Mouse (Mus musculus) liver, adult 2 months (tissue): ENCODE results near the gene Kif5c. TPM values are rescaled to one million over a fixed set of nuclear protein-coding genes. Genes with fewer than 3 reads are reported as not detected.

Experiments
- DNase-seq: peaks from one replicate; pipeline ENCODE4 v3.0.0-alpha.2; 2011; ENCODE audit warnings: low read depth, low spot score; ENCODE audit errors: extremely low read depth
- H3K27ac ChIP-seq: fragments of 200-500 bp; replicated peaks from 2 replicates; pipeline ENCODE4 v1.5.1; 2012; ENCODE audit warnings: low read depth, mild to moderate bottlenecking, control low read depth, inconsistent platforms, low read length; ENCODE audit not compliant: insufficient read depth
- H3K27me3 ChIP-seq: fragments of 200-500 bp; 2 replicates; pipeline ENCODE4 v1.6.1; 2012; ENCODE audit warnings: mild to moderate bottlenecking, moderate library complexity, low read length, inconsistent platforms; ENCODE audit not compliant: control insufficient read depth, insufficient read depth
- H3K36me3 ChIP-seq: fragments of 200-500 bp; 2 replicates; pipeline ENCODE4 v1.6.1; 2012; ENCODE audit warnings: low read length, inconsistent platforms; ENCODE audit not compliant: control insufficient read depth, insufficient read depth
- H3K4me1 ChIP-seq: fragments of 200-500 bp; 2 replicates; pipeline ENCODE4 v1.6.1; 2011; ENCODE audit warnings: low read length; ENCODE audit not compliant: control insufficient read depth, insufficient read depth
- H3K4me3 ChIP-seq: fragments of 200-500 bp; 2 replicates; pipeline ENCODE4 v1.5.1; 2011; ENCODE audit warnings: low read depth, mild to moderate bottlenecking, control low read depth, low read length, moderate library complexity; ENCODE audit not compliant: insufficient read depth
- H3K79me2 ChIP-seq: fragments of 200-500 bp; 2 replicates; pipeline ENCODE4 v1.6.1; 2012; ENCODE audit warnings: inconsistent platforms, mild to moderate bottlenecking, low read length, moderate library complexity; ENCODE audit not compliant: control insufficient read depth, insufficient read depth
- H3K9ac ChIP-seq: fragments of 200-500 bp; 2 replicates; pipeline ENCODE4 v1.6.1; 2012; ENCODE audit warnings: low read depth, mild to moderate bottlenecking, control low read depth, inconsistent platforms, low read length
- CTCF ChIP-seq: fragments of 200-500 bp; IDR thresholded peaks from 2 replicates; pipeline ENCODE4 v1.5.1; 2011; ENCODE audit warnings: low read depth, low read length, control low read depth
- POLR2A ChIP-seq: fragments of 200-500 bp; IDR thresholded peaks from 2 replicates; pipeline ENCODE4 v1.6.1; 2011; ENCODE audit warnings: low read length, control low read depth; ENCODE audit not compliant: insufficient read depth; ENCODE audit errors: extremely low read depth
- WGBS: fragments of 180-500 bp; shearing (Covaris S2); methylation state at CpG from one replicate; pipeline ENCODE4 v1.1.7; 2018; 5-methylcytosine and 5-hydroxymethylcytosine counted together
- polyA plus RNA-seq: library from polyadenylated mRNA; depleted of rRNA; stranded (reverse); fragments of >200 nt; gene quantifications from 2 replicates; pipeline ENCODE4 v1.2.3, GENCODE M21; 2012
- total RNA-seq: library from RNA; depleted of rRNA; stranded (reverse); fragments of >200 nt; gene quantifications from 2 replicates; pipeline ENCODE4 v1.2.3, GENCODE M21; 2014

Kif5c gene
- total and polyA plus RNA-seq, 2 experiments = under 0.01 TPM; not detected in 1

- no peak for DNase-seq
- Histone ChIP-seq H3K27me3 (no peaks in the 10 kb centered on the region), H3K4me1 (no peaks in the 10 kb centered on the region), H3K36me3 (no peaks in the 10 kb centered on the region), H3K27ac (no peak overlapping the region), H3K79me2 (no peaks in the 10 kb centered on the region), H3K4me3 (no peak overlapping the region), H3K9ac (no peak overlapping the region)
- TF ChIP-seq POLR2A = no peak
- TF ChIP-seq CTCF = no peak
- 91% methylated on average over 12 of the region's 12 CpGs for WGBS
These were observed 10.1 kb downstream of the Kif5c start for GRCm38 (mm10) chr2:49629181-49629580.

- no peak overlapping the region for H3K4me3 ChIP-seq
- H3K27me3 ChIP-seq = no peaks in the 10 kb centered on the region
- no peaks in the 10 kb centered on the region for H3K79me2 ChIP-seq
- WGBS = 67% methylated on average over 6 of the region's 6 CpGs
- no peaks in the 10 kb centered on the region for H3K36me3 ChIP-seq
- DNase-seq = no peak
- H3K9ac ChIP-seq = no peak overlapping the region
- H3K4me1 ChIP-seq = no peaks in the 10 kb centered on the region
- H3K27ac ChIP-seq = no peak overlapping the region
- TF ChIP-seq CTCF (no peak), POLR2A (no peak)
These were observed 11.5 kb downstream of the Kif5c start for GRCm38 (mm10) chr2:49630636-49631035.

- 85% methylated on average over 9 of the region's 9 CpGs for WGBS
- Histone ChIP-seq H3K36me3 (no peaks in the 10 kb centered on the region), H3K9ac (no peak overlapping the region), H3K27me3 (no peaks in the 10 kb centered on the region), H3K79me2 (no peaks in the 10 kb centered on the region), H3K27ac (no peak overlapping the region), H3K4me1 (no peaks in the 10 kb centered on the region), H3K4me3 (no peak overlapping the region)
- TF ChIP-seq CTCF (no peak), POLR2A (no peak)
- DNase-seq = no peak
These were observed 14.1 kb downstream of the Kif5c start for GRCm38 (mm10) chr2:49633231-49633630.

- 76% methylated on average over 3 of the region's 3 CpGs for WGBS
These were observed 23.7 kb downstream of the Kif5c start for GRCm38 (mm10) chr2:49642761-49643160.

GRCm38 (mm10) chr2:49643756-49644155 lies 24.7 kb downstream of the Kif5c start:
- H3K79me2 ChIP-seq = no peaks in the 10 kb centered on the region
- no peaks in the 10 kb centered on the region for H3K4me1 ChIP-seq
- H3K9ac ChIP-seq = no peak overlapping the region
- no peak overlapping the region for H3K4me3 ChIP-seq
- TF ChIP-seq CTCF (no peak), POLR2A (no peak)
- H3K27me3 ChIP-seq = no peaks in the 10 kb centered on the region
- DNase-seq = no peak
- WGBS = 77% methylated on average over 8 of the region's 8 CpGs
- H3K36me3 ChIP-seq = no peaks in the 10 kb centered on the region
- no peak overlapping the region for H3K27ac ChIP-seq

More at GRCm38 (mm10) chr2:49642761-49643160, 23.7 kb downstream of the Kif5c start:
- Histone ChIP-seq H3K79me2 (no peaks in the 10 kb centered on the region), H3K27ac (no peak overlapping the region), H3K36me3 (no peaks in the 10 kb centered on the region), H3K4me1 (no peaks in the 10 kb centered on the region), H3K9ac (no peak overlapping the region), H3K4me3 (no peak overlapping the region), H3K27me3 (no peaks in the 10 kb centered on the region)
- DNase-seq = no peak
- no peak for TF ChIP-seq POLR2A
- no peak for TF ChIP-seq CTCF

GRCm38 (mm10) chr2:49647591-49647990 lies 28.5 kb downstream of the Kif5c start:
- Histone ChIP-seq H3K27ac (no peak overlapping the region), H3K36me3 (no peaks in the 10 kb centered on the region), H3K4me1 (no peaks in the 10 kb centered on the region), H3K79me2 (no peaks in the 10 kb centered on the region), H3K4me3 (no peak overlapping the region), H3K9ac (no peak overlapping the region), H3K27me3 (no peaks in the 10 kb centered on the region)
- DNase-seq = no peak
- no peak for TF ChIP-seq CTCF
- TF ChIP-seq POLR2A = no peak
- WGBS = 91% methylated on average over 6 of the region's 6 CpGs
